Mouse (Mus musculus) heart, postnatal 0 days (tissue): ENCODE measurements around the gene Xpnpep1. TPM values are rescaled to one million over a fixed set of nuclear protein-coding genes. Genes with fewer than 3 reads are reported as not detected.

ENCODE experiments used
- ATAC-seq: fragments of 200-750 bp; cut with Nextera tagmentation; 2 replicates; pipeline ENCODE4 v1.8.0; 2017; ENCODE audit warnings: low read depth, moderate number of reproducible peaks, moderate library complexity; ENCODE audit not compliant: insufficient read depth
- DNase-seq: peaks from one replicate; pipeline ENCODE4 v3.0.0-alpha.2; 2016; ENCODE audit warnings: low spot score
- H3K27ac ChIP-seq: fragments of 300-500 bp; sonication (generic); 2 replicates; pipeline ENCODE4 v1.5.1; 2014; ENCODE audit warnings: low read depth, mild to moderate bottlenecking
- H3K27me3 ChIP-seq: fragments of 300-500 bp; sonication (generic); 2 replicates; pipeline ENCODE4 v1.6.1; 2014; ENCODE audit warnings: low read length, mixed read lengths; ENCODE audit not compliant: control insufficient read depth, insufficient read depth
- H3K36me3 ChIP-seq: fragments of 300-500 bp; sonication (generic); replicated peaks from 2 replicates; pipeline ENCODE4 v1.6.1; 2014; ENCODE audit warnings: low read length, mixed read lengths; ENCODE audit not compliant: control insufficient read depth, insufficient read depth
- H3K4me1 ChIP-seq: fragments of 300-500 bp; sonication (generic); 2 replicates; pipeline ENCODE4 v1.6.1; 2014; ENCODE audit warnings: antibody characterized with exemption; ENCODE audit not compliant: control insufficient read depth, insufficient read depth
- H3K4me2 ChIP-seq: fragments of 300-500 bp; sonication (generic); 2 replicates; pipeline ENCODE4 v1.6.1; 2014; ENCODE audit warnings: low read depth, mild to moderate bottlenecking, low read length, moderate library complexity
- H3K4me3 ChIP-seq: fragments of 300-500 bp; sonication (generic); 2 replicates; pipeline ENCODE4 v1.5.1; 2014; ENCODE audit warnings: low read depth, low read length
- H3K9ac ChIP-seq: fragments of 300-500 bp; sonication (generic); replicated peaks from 2 replicates; pipeline ENCODE4 v1.6.1; 2014; ENCODE audit warnings: low read depth, low read length, mixed read lengths
- H3K9me3 ChIP-seq: fragments of 300-500 bp; sonication (generic); replicated peaks from 2 replicates; pipeline ENCODE4 v1.6.1; 2016; ENCODE audit warnings: low read length; ENCODE audit not compliant: control insufficient read depth
- CTCF ChIP-seq: IDR thresholded peaks from 2 replicates; pipeline ENCODE4 v1.5.1; 2016; ENCODE audit warnings: antibody characterized with exemption, control low read depth, low read depth
- EP300 ChIP-seq: IDR thresholded peaks from 2 replicates; pipeline ENCODE4 v1.6.1; 2016; ENCODE audit warnings: antibody characterized with exemption, low read depth
- WGBS: fragments of 180-500 bp; shearing (Covaris S2); extraction: QIAGEN DNeasy Blood & Tissue Kit; methylation state at CpG from one replicate; pipeline ENCODE4 v1.1.7; 2014; 5-methylcytosine and 5-hydroxymethylcytosine counted together
- microRNA-seq: library from miRNA; unstranded; fragments of <30 nt; microRNA quantifications from one replicate; pipeline ENCODE4, GENCODE M21; 2016
- polyA plus RNA-seq: library from polyadenylated mRNA; unstranded; fragments of >200 nt; fragmentation: Nextera tagmentation; extraction: Ambion mirVana; gene quantifications from 2 replicates; pipeline ENCODE4 v1.2.1, GENCODE M21; 2015
- total RNA-seq: library from RNA; depleted of rRNA; stranded (reverse); fragments of >200 nt; gene quantifications from 2 replicates; pipeline ENCODE4 v1.2.3, GENCODE M21; 2014; ENCODE audit warnings: low replicate concordance; rRNA removed

Xpnpep1 gene
- total and polyA plus RNA-seq, 2 experiments from 2014 or later = 107 to 119 TPM

- Histone ChIP-seq H3K36me3 (no peaks in the 10 kb centered on the region), H3K9me3 (no peaks in the 10 kb centered on the region), H3K9ac (no peak overlapping the region), H3K27ac (no peak overlapping the region), H3K4me1 (no peaks in the 10 kb centered on the region), H3K27me3 (no peaks in the 10 kb centered on the region), H3K4me2 (no peak overlapping the region), H3K4me3 (no peak overlapping the region)
- DNase-seq = no peak
- TF ChIP-seq EP300 (no peak), CTCF (no peak)
- ATAC-seq = no peak
- 7% methylated on average over 2 of the region's 2 CpGs for WGBS
Measured at GRCm38 (mm10) chr19:52904182-52904581, 135.8 kb downstream of the Xpnpep1 start.

GRCm38 (mm10) chr19:52891807-52892442 lies 148.1 kb downstream of the Xpnpep1 start:
- H3K36me3 ChIP-seq = no peaks in the 10 kb centered on the region
- no peaks in the 10 kb centered on the region for H3K4me1 ChIP-seq
- no peaks in the 10 kb centered on the region for H3K27me3 ChIP-seq
- no peak overlapping the region for H3K9ac ChIP-seq
- H3K27ac ChIP-seq = no peak overlapping the region
- TF ChIP-seq CTCF = no peak
- no peak for TF ChIP-seq EP300
- H3K9me3 ChIP-seq = no peaks in the 10 kb centered on the region
- no peak for ATAC-seq
- no peak overlapping the region for H3K4me3 ChIP-seq
- no peak for DNase-seq
- 58% methylated on average over 5 of the region's 5 CpGs for WGBS
- H3K4me2 ChIP-seq = no peak overlapping the region

Small RNA genes within 50 kb of the gene (microRNA-seq; reads per million reads assigned to microRNA genes)
- not detected for gene Mir6407

Other genes starting within 250 kb of the Xpnpep1 start
- 62.1 and 78.8 TPM in 2 replicates for gene Add3, start 100.2 kb upstream of the Xpnpep1 start, total RNA-seq
- gene Add3, start 100.2 kb upstream of the Xpnpep1 start, polyA plus RNA-seq = 81.2 and 82.9 TPM in 2 replicates